Mouse (Mus musculus): ENCODE data around the gene Cacna1c. TPM values are rescaled to one million over a fixed set of nuclear protein-coding genes. Genes with fewer than 3 reads are reported as not detected.

Cacna1c gene
- 1 to 10 TPM; 2.1 to 2.7 TPM for total RNA-seq (2021)
- long read RNA-seq, experiment 1, partial matches to known transcripts: 0 of 1 reads
- long read RNA-seq, experiment 1, other reads (novel, unspliced or antisense): 1 of 1 reads
- long read RNA-seq, experiment 2: 0 reads

DNA sequence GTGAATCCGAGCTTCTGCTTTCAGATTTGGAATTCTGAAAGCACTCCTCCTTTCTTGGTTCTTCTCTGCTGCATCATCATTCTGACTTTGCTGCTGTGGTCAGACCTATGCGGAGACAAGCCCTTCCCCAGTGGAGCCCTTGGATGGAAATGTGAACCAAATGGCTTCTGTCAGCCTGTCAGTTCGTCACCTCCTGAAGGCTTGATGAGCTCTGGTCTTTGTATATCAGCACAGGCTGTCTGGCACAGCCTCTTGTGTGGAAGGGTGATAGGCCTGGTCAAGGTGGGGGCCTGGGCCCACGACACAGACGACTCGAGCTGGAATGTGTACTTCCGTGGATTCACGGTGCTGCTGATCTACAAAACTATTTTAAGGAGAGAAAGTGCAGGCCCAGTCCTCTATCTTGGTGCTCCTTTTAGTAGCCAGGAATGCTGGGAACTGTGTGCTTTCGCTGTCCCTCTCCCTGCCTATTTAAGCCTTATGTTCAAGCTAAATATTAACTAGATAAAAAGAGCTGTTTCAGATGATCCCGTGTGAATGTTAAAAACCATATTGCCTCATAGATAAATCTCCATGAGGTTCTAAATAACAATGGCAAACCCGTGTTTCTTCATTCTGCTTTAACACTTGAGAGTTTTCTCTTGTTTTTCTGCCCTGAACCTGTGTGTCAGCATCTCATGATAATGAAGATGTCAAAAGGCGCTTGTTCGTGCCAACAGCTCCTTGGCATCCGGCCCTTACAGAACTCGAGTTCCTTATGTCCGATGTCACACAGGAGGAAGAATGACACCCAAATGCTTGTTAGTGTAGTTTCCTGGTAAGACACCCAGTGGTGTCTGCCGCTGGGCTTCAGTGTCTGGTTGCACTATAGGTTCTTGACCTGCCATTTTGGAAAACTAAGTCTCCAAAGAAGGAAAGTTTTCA, at the start of gene Cacna1c:
TSS of gene Cacna1c (minus strand) at position 37 of the 924 bp plus-strand sequence.
- no peak for DNase-seq

GRCm38 (mm10) chr6:119240871-119241705, 44.9 kb upstream of the Cacna1c start:
- DNase-seq: no peak

DNA sequence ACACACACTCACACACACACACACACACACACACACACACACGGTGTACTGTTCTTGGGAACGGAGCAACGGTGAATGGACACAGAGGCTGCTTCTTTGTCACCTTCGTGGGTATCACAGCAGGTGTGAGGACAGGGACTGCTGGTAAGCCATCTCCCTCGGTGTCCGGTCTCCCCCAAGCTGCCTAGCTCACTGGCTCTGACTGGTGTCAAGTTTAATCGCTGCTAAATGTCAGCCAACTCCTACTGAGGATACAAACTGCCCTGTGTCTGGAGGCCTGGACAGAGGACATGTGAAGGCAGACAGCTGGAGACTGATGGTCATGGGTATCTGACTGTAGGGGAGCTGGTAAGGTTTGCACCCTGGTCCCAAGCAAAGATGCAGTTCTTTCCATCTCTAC, 44.0 kb upstream of the Cacna1c start:
- peak; percentile 53 for DNase-seq

GRCm38 (mm10) chr6:119239341-119240005, 43.3 kb upstream of the Cacna1c start:
- DNase-seq: no peak

DNA sequence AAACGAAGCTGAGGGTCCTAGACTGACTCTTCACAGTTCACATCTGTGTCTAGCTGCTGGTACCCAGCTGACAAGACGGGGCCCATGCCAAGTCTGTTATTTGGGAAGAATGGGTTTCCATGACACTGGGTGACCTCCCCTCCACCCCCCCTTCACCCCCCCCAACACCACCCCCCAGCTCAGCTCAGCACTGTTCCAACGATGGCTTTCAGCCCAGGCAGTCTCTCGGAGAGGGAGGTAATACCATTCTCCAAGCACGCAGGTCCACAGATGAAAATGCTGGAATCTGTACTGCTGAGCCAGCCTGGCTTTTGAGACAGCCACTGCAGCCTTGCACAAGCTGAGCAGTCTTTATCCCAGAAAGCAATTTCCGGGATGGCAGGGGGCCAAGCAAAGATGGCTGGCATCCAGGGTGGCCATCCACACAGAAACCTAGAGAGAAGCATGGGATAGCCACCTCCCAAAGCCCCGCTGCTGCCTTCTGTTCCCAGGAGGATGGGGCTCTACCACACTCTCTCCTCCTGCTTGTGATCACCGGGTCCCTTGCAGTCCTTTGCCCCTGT, 41.3 kb upstream of the Cacna1c start:
- DNase-seq: no peak

GRCm38 (mm10) chr6:119236241-119236640, 40.0 kb upstream of the Cacna1c start, which contains the start of gene Cacna2d4:
Cacna2d4 (plus strand) TSS chr6:119236526.
- no peak for DNase-seq

- DNase-seq: no peak
Observed at GRCm38 (mm10) chr6:119235441-119235840, 39.2 kb upstream of the Cacna1c start.

DNA sequence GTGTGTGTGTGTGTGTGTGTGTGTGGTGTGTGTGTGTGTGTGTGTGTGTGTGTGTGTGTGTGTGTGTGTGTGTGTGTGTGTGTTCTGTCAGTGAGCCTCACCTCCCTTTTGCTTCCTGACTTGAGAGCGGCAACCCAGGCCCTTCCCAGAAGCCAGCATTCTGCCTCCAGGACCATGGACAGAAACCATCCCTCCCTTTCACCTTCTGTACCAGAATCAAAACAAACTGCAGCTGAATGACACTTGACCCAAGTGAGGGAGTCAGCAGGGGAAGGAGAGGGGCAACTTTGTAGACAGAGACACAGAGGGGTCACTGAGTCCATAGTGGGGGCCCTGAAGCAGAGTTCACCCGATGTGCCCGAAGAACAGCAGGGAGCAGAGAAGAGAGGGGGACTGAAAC, 36.8 kb upstream of the Cacna1c start:
- DNase-seq: no peak

DNA sequence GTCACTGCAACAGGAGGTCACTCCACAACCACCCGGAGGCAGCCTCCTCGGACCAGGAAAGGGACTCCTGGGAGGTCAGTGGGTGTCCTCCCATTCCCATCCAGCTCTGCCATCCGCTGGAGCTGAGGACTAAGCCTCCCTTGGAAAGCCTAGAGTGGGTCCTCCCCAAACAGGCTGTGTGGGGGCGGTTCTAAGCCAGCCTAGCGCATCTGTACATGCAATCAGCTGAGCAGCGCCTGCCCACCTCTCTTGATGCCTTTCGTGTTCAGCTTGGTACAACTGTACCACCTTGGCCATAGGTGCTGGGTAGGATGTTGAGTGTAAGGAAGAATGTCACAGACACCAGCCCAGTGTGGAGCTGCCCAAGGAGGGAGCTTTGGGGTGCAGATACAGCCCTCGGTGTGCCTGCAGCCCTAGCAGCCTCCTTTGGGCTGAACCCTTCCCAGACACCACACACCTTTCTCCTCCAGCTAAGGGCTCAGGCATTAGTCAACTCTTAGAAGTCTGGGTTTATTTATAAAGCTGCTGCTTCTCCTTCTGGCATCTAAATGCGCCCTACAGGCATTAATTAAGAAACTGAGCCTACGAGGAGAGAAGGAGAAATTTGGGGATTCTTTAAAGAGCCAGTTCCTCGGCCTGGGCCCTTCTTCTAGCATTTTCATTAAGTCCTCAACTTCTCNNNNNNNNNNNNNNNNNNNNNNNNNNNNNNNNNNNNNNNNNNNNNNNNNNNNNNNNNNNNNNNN, 32.8 kb upstream of the Cacna1c start:
- no peak for DNase-seq

GRCm38 (mm10) chr6:119227001-119227400, 30.8 kb upstream of the Cacna1c start:
- no peak for DNase-seq

DNA sequence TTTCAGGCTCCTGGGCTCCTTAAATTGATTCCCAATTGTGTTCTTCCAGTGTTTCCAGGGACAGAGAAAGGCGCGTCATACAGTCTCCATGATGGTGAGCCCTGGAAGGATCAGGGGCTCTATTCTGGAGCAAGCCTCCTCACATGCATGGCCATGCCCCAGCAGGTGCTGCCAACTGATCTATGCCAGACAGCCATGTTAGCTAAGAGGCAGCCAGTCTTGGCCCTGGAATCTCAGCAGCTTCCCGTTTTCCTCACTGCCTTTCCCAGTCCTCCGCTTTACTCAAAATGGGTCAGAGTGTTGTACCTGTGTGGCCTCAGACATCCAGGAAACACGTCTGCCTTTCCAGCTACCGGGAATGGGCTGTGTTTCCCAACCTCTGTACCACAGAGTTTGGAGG, 29.5 kb upstream of the Cacna1c start:
- peak; percentile 5 for DNase-seq

- peak; percentile 8 for DNase-seq
Observed at GRCm38 (mm10) chr6:119225226-119225625, 29.0 kb upstream of the Cacna1c start.

GRCm38 (mm10) chr6:119224451-119225195, 28.4 kb upstream of the Cacna1c start:
- peak; percentile 2 for DNase-seq

- no peak for DNase-seq
Observed at GRCm38 (mm10) chr6:119220297-119220696, 24.1 kb upstream of the Cacna1c start.

GRCm38 (mm10) chr6:119219237-119219870, 23.1 kb upstream of the Cacna1c start:
- no peak for DNase-seq

GRCm38 (mm10) chr6:119218591-119218990, 22.4 kb upstream of the Cacna1c start:
- no peak for DNase-seq

DNA sequence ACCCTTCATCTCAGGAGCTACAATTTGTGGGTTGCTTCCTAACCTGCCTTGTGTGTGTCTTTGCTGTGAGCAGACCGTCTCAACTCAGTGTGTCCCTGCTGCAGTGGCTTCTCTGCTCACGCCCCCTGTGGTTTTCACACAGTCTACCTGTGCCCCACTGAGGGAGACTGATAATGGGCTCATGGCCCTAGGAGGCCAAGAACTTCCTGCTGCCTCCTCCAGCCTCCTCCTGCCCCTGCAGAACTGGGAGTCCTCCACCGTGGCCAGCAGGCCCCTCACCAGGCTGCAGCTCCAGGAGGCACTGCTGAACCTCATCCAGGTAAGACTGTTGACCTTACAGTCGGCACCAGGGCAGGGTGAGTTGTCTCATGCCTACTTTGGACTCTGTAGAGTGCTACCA, 21.4 kb upstream of the Cacna1c start:
- DNase-seq: no peak

DNA sequence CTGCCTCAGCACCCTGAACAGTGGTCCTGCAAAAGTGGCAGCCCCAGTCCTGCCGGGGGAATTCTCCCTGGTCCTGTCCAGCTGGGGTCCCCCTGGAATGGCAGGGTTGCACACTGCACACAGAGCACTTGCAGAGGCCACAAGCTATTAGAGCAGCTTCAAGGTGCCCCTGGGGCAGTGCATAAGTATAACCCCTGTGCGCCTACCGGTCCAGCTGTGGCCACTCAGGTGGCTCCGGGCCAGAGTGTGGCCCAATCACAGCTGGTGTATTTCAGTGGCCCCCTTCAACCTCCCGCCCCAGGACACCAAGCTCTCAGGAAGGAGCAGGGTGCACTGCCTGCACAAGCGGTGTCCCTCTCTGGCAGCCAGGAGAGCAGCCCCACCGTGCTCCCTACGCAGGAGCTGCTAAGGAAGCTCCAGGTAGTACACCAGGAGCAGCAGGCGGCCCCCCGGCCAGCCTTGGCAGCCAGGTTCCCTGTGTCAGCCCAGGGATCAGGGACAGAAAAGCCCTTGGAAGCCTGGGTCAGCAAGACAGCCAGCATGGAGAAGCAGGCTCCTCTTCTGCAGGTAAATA, 18.9 kb upstream of the Cacna1c start:
- peak; percentile 5 for DNase-seq

DNA sequence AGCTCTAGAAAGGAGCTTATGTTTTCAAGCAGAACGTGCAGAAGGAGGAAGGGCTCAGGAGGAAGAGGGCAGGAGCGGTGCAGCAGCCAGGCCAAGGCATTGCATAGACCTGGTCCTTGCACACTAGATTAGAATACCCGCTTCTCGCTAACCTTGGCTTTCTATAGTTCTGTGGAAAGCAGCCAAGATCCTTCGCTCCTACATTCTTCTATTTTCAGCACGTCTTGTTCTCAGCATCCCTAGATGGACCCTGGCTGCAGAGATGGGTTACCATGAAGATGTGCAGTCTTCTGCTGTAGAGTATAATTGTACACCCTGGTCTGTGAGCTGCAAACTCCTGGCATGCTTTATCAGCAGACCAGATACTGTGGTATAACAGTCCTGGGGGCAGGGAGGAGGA, 18.0 kb upstream of the Cacna1c start:
- DNase-seq: no peak

All from gastrocnemius, postnatal 25 days (tissue).